Mouse (Mus musculus) embryonic fibroblast, embryonic 13.5 days (primary cell): ENCODE data around the gene Fkbp2. TPM values are rescaled to one million over a fixed set of nuclear protein-coding genes. Genes with fewer than 3 reads are reported as not detected.
A peak's percentile ranks its signal among the peaks of the same experiment; 100 is the strongest.

ENCODE experiments used
- H3K27ac ChIP-seq: 2 replicates; pipeline ENCODE4 v1.5.1; 2012; ENCODE audit warnings: low read length, control low read depth, inconsistent platforms; ENCODE audit not compliant: insufficient read depth
- H3K4me1 ChIP-seq: 2 replicates; pipeline ENCODE4 v1.6.1; 2011; ENCODE audit warnings: low read length; ENCODE audit not compliant: control insufficient read depth, insufficient read depth
- H3K4me3 ChIP-seq: 2 replicates; pipeline ENCODE4 v1.5.1; 2011; ENCODE audit warnings: mild to moderate bottlenecking, control low read depth, low read length; ENCODE audit not compliant: insufficient read depth
- CTCF ChIP-seq: IDR thresholded peaks from 2 replicates; pipeline ENCODE4 v1.5.1; 2011; ENCODE audit warnings: mild to moderate bottlenecking, control low read depth, low read length, moderate library complexity, borderline replicate concordance; ENCODE audit not compliant: insufficient read depth
- POLR2A ChIP-seq: IDR thresholded peaks from 2 replicates; pipeline ENCODE4 v1.6.1; 2011; ENCODE audit warnings: low read depth, mild to moderate bottlenecking, control low read depth, low read length, moderate library complexity
- polyA plus RNA-seq: library from polyadenylated mRNA; stranded (reverse); fragments of >200 nt; gene quantifications from 2 replicates; pipeline ENCODE4 v1.2.4, GENCODE M21; 2011; ENCODE audit warnings: low read depth; ENCODE audit not compliant: missing spikeins, insufficient read length

Fkbp2 gene
- polyA plus RNA-seq: 35.9 and 37.0 TPM in 2 replicates

GRCm38 (mm10) chr19:6980381-6981093 is at the start of gene Fkbp2:
Gene Fkbp2, minus strand, starts transcription at chr19:6980501.
- H3K4me3 ChIP-seq: peak within 1 kb of the TSS; percentile 61
- peaks cover 9% of the 10 kb centered on the region for H3K4me1 ChIP-seq
- TF ChIP-seq CTCF (no peak), POLR2A (peak; percentile 99)
- H3K27ac ChIP-seq: peak within 1 kb of the TSS; percentile 64

GRCm38 (mm10) chr19:7029531-7029930 is 49.2 kb upstream of the Fkbp2 start:
- no peak for TF ChIP-seq POLR2A
- no peak for TF ChIP-seq CTCF

GRCm38 (mm10) chr19:7020224-7020641 is 39.9 kb upstream of the Fkbp2 start:
- no peak overlapping the region for H3K4me3 ChIP-seq
- H3K27ac ChIP-seq: no peak overlapping the region
- TF ChIP-seq CTCF (peak; percentile 60; the same call in 1 of the 2 replicates), POLR2A (no peak)
- H3K4me1 ChIP-seq: no peaks in the 10 kb centered on the region

More at GRCm38 (mm10) chr19:7029531-7029930, 49.2 kb upstream of the Fkbp2 start:
- H3K4me3 ChIP-seq: no peak overlapping the region
- no peaks in the 10 kb centered on the region for H3K4me1 ChIP-seq
- H3K27ac ChIP-seq: no peak overlapping the region

- H3K27ac ChIP-seq: no peak within 1 kb of the TSS
- no peak within 1 kb of the TSS for H3K4me3 ChIP-seq
- H3K4me1 ChIP-seq: no peaks in the 10 kb centered on the region
- no peak for TF ChIP-seq POLR2A
- no peak for TF ChIP-seq CTCF
Measured at GRCm38 (mm10) chr19:7019191-7019590, 38.9 kb upstream of the Fkbp2 start, which contains the start of gene Fermt3. Gene Fermt3, minus strand, starts transcription at chr19:7019469.

GRCm38 (mm10) chr19:7018546-7018945 is 38.2 kb upstream of the Fkbp2 start:
- no peak overlapping the region for H3K27ac ChIP-seq

GRCm38 (mm10) chr19:7017541-7018457 is 37.5 kb upstream of the Fkbp2 start:
- H3K27ac ChIP-seq: no peak overlapping the region
- TF ChIP-seq POLR2A (no peak), CTCF (no peak)
- H3K4me3 ChIP-seq: no peak overlapping the region
- H3K4me1 ChIP-seq: no peaks in the 10 kb centered on the region

More at GRCm38 (mm10) chr19:7018546-7018945, 38.2 kb upstream of the Fkbp2 start:
- TF ChIP-seq CTCF: no peak
- Histone ChIP-seq H3K4me3 (no peak overlapping the region), H3K4me1 (no peaks in the 10 kb centered on the region)

- no peak overlapping the region for H3K27ac ChIP-seq
- no peak overlapping the region for H3K4me3 ChIP-seq
- no peaks in the 10 kb centered on the region for H3K4me1 ChIP-seq
- TF ChIP-seq POLR2A (no peak), CTCF (no peak)
Measured at GRCm38 (mm10) chr19:7014481-7015135, 34.3 kb upstream of the Fkbp2 start.

GRCm38 (mm10) chr19:7013984-7014383 is 33.7 kb upstream of the Fkbp2 start:
- TF ChIP-seq CTCF (no peak), POLR2A (no peak)
- Histone ChIP-seq H3K27ac (no peak overlapping the region), H3K4me1 (no peaks in the 10 kb centered on the region), H3K4me3 (no peak overlapping the region)

GRCm38 (mm10) chr19:7012426-7012825 is 32.1 kb upstream of the Fkbp2 start:
- H3K4me1 ChIP-seq: no peaks in the 10 kb centered on the region
- no peak overlapping the region for H3K4me3 ChIP-seq
- no peak overlapping the region for H3K27ac ChIP-seq
- TF ChIP-seq POLR2A (no peak), CTCF (no peak)
